Mouse (Mus musculus) urinary bladder, postnatal 36 days (tissue): ENCODE measurements at regions not wholly inside any gene's neighbourhood (a gene's known extent, or its start where the extent isn't known, plus 50 kb on each side); places are given as distances from the start of the nearest gene placed in this dataset.
"Not testable (repeated sequence)": the region's sequence is repeated elsewhere in the genome, so short reads cannot be mapped to it uniquely, and the experiment has no call there.

Experiments
- DNase-seq, 2 experiments: peaks; one replicate each; pipeline ENCODE4 v3.0.0; 2022; ENCODE audit warnings: low spot score in 2 of 2, mixed read lengths in 1 of 2

- DNase-seq: no peak
Observed at GRCm38 (mm10) chr3:133664914-133665313, 120.0 kb upstream of the Tet2 start.

- no peak for DNase-seq
Observed at GRCm38 (mm10) chr3:133665425-133666317, 120.7 kb upstream of the Tet2 start.

GRCm38 (mm10) chr3:133672742-133673447, 128.0 kb upstream of the Tet2 start:
- peak in 1 of 2 experiments; percentile 2 for DNase-seq

- DNase-seq: no peak
Observed at GRCm38 (mm10) chr3:133677892-133678291, 133.0 kb upstream of the Tet2 start.

GRCm38 (mm10) chr3:133679891-133680290, 135.0 kb upstream of the Tet2 start:
- no peak for DNase-seq

- no peak for DNase-seq
Observed at GRCm38 (mm10) chr3:133680343-133680742, 135.4 kb upstream of the Tet2 start.

GRCm38 (mm10) chr3:133680805-133681204, 135.9 kb upstream of the Tet2 start:
- no peak for DNase-seq

GRCm38 (mm10) chr3:133684196-133684743, 139.3 kb upstream of the Tet2 start:
- no peak for DNase-seq

- DNase-seq: no peak
Observed at GRCm38 (mm10) chr3:133684747-133685146, 139.8 kb upstream of the Tet2 start.

- DNase-seq: no peak
Observed at GRCm38 (mm10) chr3:133685393-133685792, 140.5 kb upstream of the Tet2 start.

- no peak for DNase-seq
Observed at GRCm38 (mm10) chr3:133694057-133694456, 149.1 kb upstream of the Tet2 start.

GRCm38 (mm10) chr3:133696122-133696521, 151.2 kb upstream of the Tet2 start:
- no peak for DNase-seq

- DNase-seq: not testable (repeated sequence)
Observed at GRCm38 (mm10) chr3:133704849-133705248, 159.9 kb upstream of the Tet2 start.

- DNase-seq: no peak
Observed at GRCm38 (mm10) chr3:133711518-133711917, 166.6 kb upstream of the Tet2 start.

- DNase-seq: no peak
Observed at GRCm38 (mm10) chr3:133722550-133723290, 177.8 kb upstream of the Tet2 start.

- no peak for DNase-seq
Observed at GRCm38 (mm10) chr3:133726831-133727230, 181.9 kb upstream of the Tet2 start.

GRCm38 (mm10) chr3:133735603-133736002, 190.7 kb upstream of the Tet2 start:
- no peak for DNase-seq

GRCm38 (mm10) chr3:133738936-133739335, 194.0 kb upstream of the Tet2 start:
- DNase-seq: no peak

- DNase-seq: no peak
Observed at GRCm38 (mm10) chr3:133744552-133745118, 199.7 kb upstream of the Tet2 start.

- DNase-seq: no peak
Observed at GRCm38 (mm10) chr3:133748756-133749737, 204.1 kb upstream of the Tet2 start.
